Mouse (Mus musculus): ENCODE data around the gene Zmynd10. TPM values are rescaled to one million over a fixed set of nuclear protein-coding genes. Genes with fewer than 3 reads are reported as not detected.
A peak's percentile ranks its signal among the peaks of the same experiment; 100 is the strongest.

Gene Zmynd10
- total RNA-seq (2021): under 1 TPM in 1 of 2 experiments, not detected in 1; 0.53 TPM
- long read RNA-seq, experiment 1: 0 reads
- long read RNA-seq, experiment 2: 0 reads

GRCm38 (mm10) chr9:107547026-107547425 lies at the start of gene Zmynd10:
TSS of gene Zmynd10 (plus strand) at chr9:107547298.
- DNase-seq: peak; percentile 87
- Histone ChIP-seq H3K27ac (peak within 1 kb of the TSS; percentile 21; the same call in 1 of the 2 replicates), H3K4me3 (peak within 1 kb of the TSS; percentile 46)
- TF ChIP-seq CTCF (IDR thresholded peaks at IDR 0.05): no peak
- intact Hi-C loops (cut with DNase I): no loop called here

GRCm38 (mm10) chr9:107500708-107501286 lies 46.3 kb upstream of the Zmynd10 start:
- H3K4me3 ChIP-seq: no peak overlapping the region
- peak; percentile 61 for DNase-seq
- intact Hi-C loops (cut with DNase I): no loop called here
- no peak for TF ChIP-seq CTCF (IDR thresholded peaks at IDR 0.05)
- H3K27ac ChIP-seq: peak overlapping the region; percentile 73

GRCm38 (mm10) chr9:107502131-107502846 lies 44.8 kb upstream of the Zmynd10 start:
- H3K4me3 ChIP-seq: no peak overlapping the region
- no peak for TF ChIP-seq CTCF (IDR thresholded peaks at IDR 0.05)
- no peak overlapping the region for H3K27ac ChIP-seq
- intact Hi-C loops (cut with DNase I): no loop called here
- DNase-seq: no peak

GRCm38 (mm10) chr9:107504662-107505537 lies 42.2 kb upstream of the Zmynd10 start:
- TF ChIP-seq CTCF (IDR thresholded peaks at IDR 0.05): no peak
- H3K27ac ChIP-seq: no peak overlapping the region
- no peak for DNase-seq
- no peak overlapping the region for H3K4me3 ChIP-seq
- intact Hi-C loops (cut with DNase I): no loop called here

- TF ChIP-seq CTCF (IDR thresholded peaks at IDR 0.05): no peak
- intact Hi-C loops (cut with DNase I): no loop called here
Observed at GRCm38 (mm10) chr9:107508266-107508665, 38.8 kb upstream of the Zmynd10 start.

GRCm38 (mm10) chr9:107510384-107511100 lies 36.6 kb upstream of the Zmynd10 start:
- no peak for DNase-seq
- TF ChIP-seq CTCF (IDR thresholded peaks at IDR 0.05): no peak
- Histone ChIP-seq H3K27ac (no peak overlapping the region), H3K4me3 (no peak overlapping the region)
- intact Hi-C loops (cut with DNase I): loop anchor here (5.0 kb wide), 1 partner anchor 48 kb away; no protein-coding TSS in a partner anchor

More at GRCm38 (mm10) chr9:107508266-107508665, 38.8 kb upstream of the Zmynd10 start:
- H3K27ac ChIP-seq: no peak overlapping the region
- no peak overlapping the region for H3K4me3 ChIP-seq
- DNase-seq: no peak

- Histone ChIP-seq H3K4me3 (no peak overlapping the region), H3K27ac (no peak overlapping the region)
- intact Hi-C loops (cut with DNase I): loop anchor here (5.0 kb wide), 1 partner anchor 49 kb away; no protein-coding TSS in a partner anchor
- no peak for DNase-seq
- no peak for TF ChIP-seq CTCF (IDR thresholded peaks at IDR 0.05)
Observed at GRCm38 (mm10) chr9:107511436-107511835, 35.7 kb upstream of the Zmynd10 start.

GRCm38 (mm10) chr9:107512326-107512725 lies 34.8 kb upstream of the Zmynd10 start:
- Histone ChIP-seq H3K4me3 (no peak overlapping the region), H3K27ac (no peak overlapping the region)
- no peak for TF ChIP-seq CTCF (IDR thresholded peaks at IDR 0.05)
- no peak for DNase-seq
- intact Hi-C loops (cut with DNase I): loop anchor here (5.0 kb wide), 1 partner anchor 50 kb away; no protein-coding TSS in a partner anchor

GRCm38 (mm10) chr9:107514303-107514955 lies 32.7 kb upstream of the Zmynd10 start:
- peak; percentile 100; the same call in 1 of the 2 replicates for TF ChIP-seq CTCF (IDR thresholded peaks at IDR 0.05)
- peak; percentile 87 for DNase-seq
- no peak overlapping the region for H3K27ac ChIP-seq
- intact Hi-C loops (cut with DNase I): loop anchor here (1.0 to 5.0 kb wide), 3 partner anchors 52 to 156 kb away; no protein-coding TSS in a partner anchor
- H3K4me3 ChIP-seq: no peak overlapping the region

- DNase-seq: no peak
Observed at GRCm38 (mm10) chr9:107520331-107520730, 26.8 kb upstream of the Zmynd10 start.

GRCm38 (mm10) chr9:107521190-107521589 lies 25.9 kb upstream of the Zmynd10 start:
- H3K4me3 ChIP-seq: no peak overlapping the region
- intact Hi-C loops (cut with DNase I): no loop called here
- no peak for TF ChIP-seq CTCF (IDR thresholded peaks at IDR 0.05)

More at GRCm38 (mm10) chr9:107520331-107520730, 26.8 kb upstream of the Zmynd10 start:
- no peak overlapping the region for H3K27ac ChIP-seq
- H3K4me3 ChIP-seq: no peak overlapping the region
- no peak for TF ChIP-seq CTCF (IDR thresholded peaks at IDR 0.05)
- intact Hi-C loops (cut with DNase I): no loop called here

More at GRCm38 (mm10) chr9:107521190-107521589, 25.9 kb upstream of the Zmynd10 start:
- H3K27ac ChIP-seq: no peak overlapping the region
- no peak for DNase-seq
